Mouse (Mus musculus): ENCODE results near the gene Gm28434.

- TF ChIP-seq CTCF (IDR thresholded peaks at IDR 0.05; ENCODE audit: low read depth, low read length), result no peak
- no peak for TF ChIP-seq POLR2A (IDR thresholded peaks at IDR 0.05; ENCODE audit: extremely low read depth, insufficient read depth, low read length)
Observed at GRCm38 (mm10) chr5:87982468-87983214, 13.3 kb downstream of the Gm28434 start.
